Mouse (Mus musculus) regulatory T cell (primary cell): ENCODE measurements around the gene Psg23.
"Not testable (repeated sequence)": the region's sequence is repeated elsewhere in the genome, so short reads cannot be mapped to it uniquely, and the experiment has no call there.

Experiments
- in situ Hi-C: fragments of 300-600 bp; cut with MboI, MseI; formaldehyde crosslinking; loops from one replicate; pipeline ENCODE4 v1.15.1; 2025; ENCODE audit warnings: high pct_unique_total_duplicates

The Psg23 gene

GRCm38 (mm10) chr7:18616401-18616800 is at the start of gene Psg23:
Gene Psg23 (minus strand): TSS chr7:18616501.
- in situ Hi-C loops, result not testable (repeated sequence)

GRCm38 (mm10) chr7:18656625-18657024 is 40.3 kb upstream of the Psg23 start, which contains the start of gene Psg21:
Gene Psg21 (minus strand): TSS chr7:18656725.
- in situ Hi-C loops, result not testable (repeated sequence)

GRCm38 (mm10) chr7:18626921-18627320 is 10.6 kb upstream of the Psg23 start:
- in situ Hi-C loops, result not testable (repeated sequence)

DNA sequence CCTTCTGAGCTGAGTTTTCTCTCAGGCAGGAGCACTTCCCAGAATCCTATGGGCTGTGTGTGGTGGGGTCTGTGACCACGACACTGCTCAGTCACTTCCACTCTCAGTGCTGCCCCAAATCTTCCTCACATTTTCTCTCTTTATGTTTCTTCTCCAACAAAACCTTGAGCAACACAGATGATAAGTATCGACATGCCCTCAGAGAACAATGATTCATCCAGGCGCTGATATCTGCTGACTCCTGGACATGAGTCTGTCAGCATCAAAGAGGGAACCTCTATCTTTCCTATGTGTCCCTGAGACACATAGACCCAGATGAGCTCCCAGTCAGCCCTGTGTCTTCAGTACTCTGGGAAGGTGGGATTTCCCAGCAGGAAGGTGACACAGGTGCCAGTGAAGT is 49.1 kb downstream of the Psg23 start, which contains the start of gene Psg27:
Gene Psg27, minus strand, starts transcription at position 101 of the 400 bp plus-strand sequence.
- in situ Hi-C loops, result no loop called here

DNA sequence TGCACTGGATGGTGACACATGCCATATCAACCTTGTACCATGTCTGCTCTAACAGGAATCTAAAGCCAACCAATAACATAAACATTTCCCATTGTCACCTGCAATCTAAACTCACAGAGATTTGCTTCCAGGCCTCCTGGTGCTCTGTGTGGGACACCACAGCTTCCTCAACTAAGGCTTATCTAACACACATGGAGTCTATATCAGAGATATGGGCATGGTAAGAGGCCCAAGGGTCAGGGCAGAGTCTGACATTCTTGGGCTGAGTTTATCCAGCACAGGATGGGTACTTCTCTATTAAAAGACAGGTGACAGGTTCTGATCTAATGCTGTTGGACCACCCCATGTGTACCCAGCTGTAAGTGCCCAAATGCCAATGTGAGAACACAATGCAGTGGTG is 56.5 kb downstream of the Psg23 start:
- in situ Hi-C loops, result no loop called here
